Mouse (Mus musculus) megakaryocyte, embryonic 14.5 days (primary cell): ENCODE data around the gene Fbxl17.

ENCODE experiments used
- FLI1 ChIP-seq: IDR thresholded peaks from 2 replicates; pipeline ENCODE4 v1.6.1; 2012; ENCODE audit warnings: low read length, inconsistent platforms, mixed read lengths
- GATA1 ChIP-seq: IDR thresholded peaks from 3 replicates; pipeline ENCODE4 v1.6.1; 2012; ENCODE audit warnings: mixed read lengths, low read length, inconsistent platforms, borderline replicate concordance

GRCm38 (mm10) chr17:63289317-63289913 is 210.4 kb downstream of the Fbxl17 start:
- TF ChIP-seq GATA1, result no peak
- TF ChIP-seq FLI1, result no peak
